Mouse (Mus musculus) hindbrain, embryonic 14.5 days (tissue): ENCODE measurements around the gene Crebbp. TPM values are rescaled to one million over a fixed set of nuclear protein-coding genes. Genes with fewer than 3 reads are reported as not detected.
A peak's percentile ranks its signal among the peaks of the same experiment; 100 is the strongest.

Experiments
- ATAC-seq: fragments of 200-750 bp; cut with Nextera tagmentation; 2 replicates; pipeline ENCODE4 v1.8.0; 2017; ENCODE audit warnings: moderate number of reproducible peaks, mild to moderate bottlenecking, moderate TSS enrichment, moderate library complexity; ENCODE audit not compliant: low FRiP score
- DNase-seq: peaks from one replicate; pipeline ENCODE4 v3.0.0-alpha.2; 2015; ENCODE audit warnings: low spot score
- H3K27ac ChIP-seq: fragments of 300-500 bp; sonication (generic); 2 replicates; pipeline ENCODE4 v1.5.1; 2014; ENCODE audit warnings: mild to moderate bottlenecking, moderate library complexity
- H3K27me3 ChIP-seq: fragments of 300-500 bp; sonication (generic); 2 replicates; pipeline ENCODE4 v1.6.1; 2014; ENCODE audit warnings: mild to moderate bottlenecking, low read length, mixed read lengths; ENCODE audit not compliant: control insufficient read depth, insufficient read depth
- H3K36me3 ChIP-seq: fragments of 300-500 bp; sonication (generic); replicated peaks from 2 replicates; pipeline ENCODE4 v1.6.1; 2014; ENCODE audit not compliant: control insufficient read depth, insufficient read depth
- H3K4me1 ChIP-seq: fragments of 300-500 bp; sonication (generic); replicated peaks from 2 replicates; pipeline ENCODE4 v1.6.1; 2014; ENCODE audit warnings: antibody characterized with exemption, low read length, mixed read lengths; ENCODE audit not compliant: control insufficient read depth, insufficient read depth
- H3K4me2 ChIP-seq: fragments of 300-500 bp; sonication (generic); replicated peaks from 2 replicates; pipeline ENCODE4 v1.6.1; 2014; ENCODE audit warnings: mild to moderate bottlenecking, moderate library complexity
- H3K4me3 ChIP-seq: fragments of 300-500 bp; sonication (generic); replicated peaks from 2 replicates; pipeline ENCODE4 v1.5.1; 2014; ENCODE audit warnings: mild to moderate bottlenecking, low read length
- H3K9ac ChIP-seq: fragments of 300-500 bp; sonication (generic); 2 replicates; pipeline ENCODE4 v1.6.1; 2014
- H3K9me3 ChIP-seq: fragments of 300-500 bp; sonication (generic); 2 replicates; pipeline ENCODE4 v1.6.1; 2016; ENCODE audit warnings: low read length; ENCODE audit not compliant: control insufficient read depth
- WGBS: fragments of 180-500 bp; shearing (Covaris S2); extraction: QIAGEN DNeasy Blood & Tissue Kit; methylation state at CpG from one replicate; pipeline ENCODE4 v1.1.7; 2014; 5-methylcytosine and 5-hydroxymethylcytosine counted together
- polyA plus RNA-seq: library from polyadenylated mRNA; unstranded; fragments of >200 nt; fragmentation: Nextera tagmentation; extraction: Ambion mirVana; gene quantifications from 2 replicates; pipeline ENCODE4 v1.2.1, GENCODE M21; 2014

Gene Crebbp
- polyA plus RNA-seq, 1 experiment from 2014 or later, result 45.7 TPM

GRCm38 (mm10) chr16:4212963-4213798 is 616 bp downstream of the Crebbp start:
- no peaks in the 10 kb centered on the region for H3K9me3 ChIP-seq
- ATAC-seq (peak; percentile 60), DNase-seq (peak; percentile 60)
- peak overlapping the region; percentile 85 for H3K4me3 ChIP-seq
- H3K4me1 ChIP-seq, result peaks cover 30% of the 10 kb centered on the region
- peak overlapping the region; percentile 96 for H3K9ac ChIP-seq
- H3K27ac ChIP-seq, result peak overlapping the region; percentile 99
- no peaks in the 10 kb centered on the region for H3K36me3 ChIP-seq
- under 1% methylated on average over 78 of the region's 128 CpGs for WGBS
- peak overlapping the region; percentile 94 for H3K4me2 ChIP-seq
- H3K27me3 ChIP-seq, result no peaks in the 10 kb centered on the region

GRCm38 (mm10) chr16:4212167-4212962 is 1.4 kb downstream of the Crebbp start:
- Histone ChIP-seq H3K27me3 (no peaks in the 10 kb centered on the region), H3K9ac (peak overlapping the region; percentile 96), H3K4me3 (peak overlapping the region; percentile 85), H3K4me1 (peaks cover 34% of the 10 kb centered on the region), H3K9me3 (no peaks in the 10 kb centered on the region), H3K4me2 (peak overlapping the region; percentile 94), H3K36me3 (0 out of 2 replicates have a peak, but pooled peaks cover 3% of the 10 kb centered on the region), H3K27ac (peak overlapping the region; percentile 99; the same call in 1 of the 2 replicates)
- DNase-seq, result no peak
- no peak for ATAC-seq
- 6% methylated on average over 23 of the region's 23 CpGs for WGBS

- ATAC-seq (no peak), DNase-seq (no peak)
- no peak overlapping the region for H3K9ac ChIP-seq
- H3K9me3 ChIP-seq, result no peaks in the 10 kb centered on the region
- H3K4me3 ChIP-seq, result no peak overlapping the region
- H3K27me3 ChIP-seq, result no peaks in the 10 kb centered on the region
- 0 out of 2 replicates have a peak, but pooled peaks cover 6% of the 10 kb centered on the region for H3K36me3 ChIP-seq
- peak overlapping the region; percentile 94 for H3K4me2 ChIP-seq
- 77% methylated on average over 1 of the region's 1 CpGs for WGBS
- peaks cover 35% of the 10 kb centered on the region for H3K4me1 ChIP-seq
- no peak overlapping the region for H3K27ac ChIP-seq
Observed at GRCm38 (mm10) chr16:4210290-4210689, 3.5 kb downstream of the Crebbp start.

DNA sequence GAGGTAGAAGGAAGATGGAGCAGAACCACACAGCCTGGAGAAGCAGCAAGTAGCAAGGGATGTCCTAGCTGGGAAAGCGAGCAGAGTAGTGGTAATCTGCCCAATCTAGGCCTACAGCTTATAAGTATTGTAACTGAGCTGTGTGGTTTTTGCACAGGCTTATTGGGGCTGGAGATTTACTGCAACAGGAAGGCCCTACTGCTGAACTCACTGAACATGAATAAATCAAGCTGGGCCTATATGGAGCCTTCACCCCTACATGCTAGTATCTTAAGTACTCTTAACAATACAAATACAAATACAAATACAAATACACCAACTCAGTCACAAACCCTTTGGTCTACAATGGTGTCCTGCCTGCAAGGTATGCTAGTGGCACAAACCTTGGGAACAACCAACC is 10.2 kb downstream of the Crebbp start:
- Histone ChIP-seq H3K4me3 (no peak overlapping the region), H3K9ac (no peak overlapping the region), H3K36me3 (0 out of 2 replicates have a peak, but pooled peaks cover 6% of the 10 kb centered on the region), H3K9me3 (no peaks in the 10 kb centered on the region), H3K4me1 (peaks cover 6% of the 10 kb centered on the region; the same call in 1 of the 2 replicates), H3K27ac (no peak overlapping the region), H3K27me3 (no peaks in the 10 kb centered on the region), H3K4me2 (no peak overlapping the region)
- ATAC-seq (no peak), DNase-seq (no peak)
- 95% methylated on average over 1 of the region's 1 CpGs for WGBS

DNA sequence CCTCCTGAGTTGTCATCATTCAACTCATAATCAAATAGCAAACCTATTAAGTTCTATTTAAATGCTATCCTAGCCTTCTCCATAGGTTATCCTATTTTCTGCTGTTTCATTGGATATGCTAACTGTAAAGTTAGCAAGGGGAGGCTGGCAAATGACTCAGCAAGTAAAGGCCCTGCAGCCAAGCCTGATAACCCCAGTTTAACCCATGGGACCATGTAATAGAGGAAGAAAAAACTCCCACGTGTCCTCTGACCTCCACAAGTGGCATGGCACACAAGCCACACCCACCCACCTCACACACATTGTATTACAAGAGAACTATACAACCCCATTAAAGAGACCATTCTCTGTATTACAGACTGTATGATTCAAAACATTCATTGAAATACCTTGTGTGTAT is 13.8 kb downstream of the Crebbp start:
- ATAC-seq, result no peak
- WGBS, result 48% methylated on average over 1 of the region's 1 CpGs
- no peak for DNase-seq

DNA sequence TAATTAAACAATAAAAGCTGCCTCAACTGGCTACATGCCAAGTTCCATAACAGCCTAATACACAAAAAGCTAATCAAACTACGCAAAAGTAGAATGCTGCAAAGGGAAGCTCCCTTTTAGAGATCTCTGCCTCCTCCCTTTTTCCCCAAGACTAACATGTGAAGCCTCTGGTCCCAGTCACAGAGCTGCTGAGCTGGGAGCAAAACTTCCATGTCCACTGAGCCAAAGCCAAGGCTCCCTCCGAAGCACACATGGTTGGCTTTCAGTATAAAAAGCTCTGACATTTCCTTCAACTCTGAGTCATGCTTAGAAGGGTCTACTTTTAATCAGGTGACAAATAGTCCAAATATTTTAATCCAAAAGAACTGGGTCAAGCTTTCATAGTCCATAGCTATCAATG is 14.2 kb downstream of the Crebbp start:
- 57% methylated on average over 2 of the region's 2 CpGs for WGBS
- Histone ChIP-seq H3K4me2 (no peak overlapping the region), H3K9me3 (no peaks in the 10 kb centered on the region), H3K4me3 (no peak overlapping the region), H3K27ac (no peak overlapping the region), H3K36me3 (no peaks in the 10 kb centered on the region), H3K27me3 (no peaks in the 10 kb centered on the region), H3K4me1 (no peaks in the 10 kb centered on the region), H3K9ac (no peak overlapping the region)
- ATAC-seq, result no peak
- DNase-seq, result no peak

More for the DNA sequence above, 13.8 kb downstream of the Crebbp start:
- H3K36me3 ChIP-seq, result no peaks in the 10 kb centered on the region
- no peak overlapping the region for H3K4me3 ChIP-seq
- no peaks in the 10 kb centered on the region for H3K9me3 ChIP-seq
- H3K4me1 ChIP-seq, result no peaks in the 10 kb centered on the region
- no peak overlapping the region for H3K9ac ChIP-seq
- H3K27ac ChIP-seq, result no peak overlapping the region
- H3K4me2 ChIP-seq, result no peak overlapping the region
- H3K27me3 ChIP-seq, result no peaks in the 10 kb centered on the region

DNA sequence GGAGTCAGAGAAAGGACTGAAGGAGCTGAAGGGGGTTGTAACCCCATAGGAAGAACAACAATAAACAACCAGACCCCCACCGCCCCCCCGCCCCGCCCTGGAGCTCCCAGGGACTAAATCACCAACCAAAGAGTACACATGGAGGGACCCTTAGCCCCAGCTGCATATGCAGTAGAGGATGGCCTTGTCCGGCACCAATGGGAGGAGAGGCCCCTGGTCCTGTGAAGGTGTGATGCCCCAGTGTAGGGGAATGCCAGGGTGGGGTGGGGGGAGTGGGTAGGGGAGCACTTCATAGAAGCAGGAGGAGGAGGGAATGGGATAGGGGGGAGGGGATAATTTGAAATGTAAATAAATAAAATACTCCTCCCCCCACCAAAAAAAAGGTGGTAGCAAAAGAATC is 15.8 kb downstream of the Crebbp start:
- 93% methylated on average over 4 of the region's 4 CpGs for WGBS
- DNase-seq, result no peak
- Histone ChIP-seq H3K9me3 (no peaks in the 10 kb centered on the region), H3K9ac (no peak overlapping the region), H3K36me3 (no peaks in the 10 kb centered on the region), H3K4me2 (no peak overlapping the region), H3K27me3 (no peaks in the 10 kb centered on the region), H3K4me1 (no peaks in the 10 kb centered on the region), H3K4me3 (no peak overlapping the region), H3K27ac (no peak overlapping the region)
- no peak for ATAC-seq

DNA sequence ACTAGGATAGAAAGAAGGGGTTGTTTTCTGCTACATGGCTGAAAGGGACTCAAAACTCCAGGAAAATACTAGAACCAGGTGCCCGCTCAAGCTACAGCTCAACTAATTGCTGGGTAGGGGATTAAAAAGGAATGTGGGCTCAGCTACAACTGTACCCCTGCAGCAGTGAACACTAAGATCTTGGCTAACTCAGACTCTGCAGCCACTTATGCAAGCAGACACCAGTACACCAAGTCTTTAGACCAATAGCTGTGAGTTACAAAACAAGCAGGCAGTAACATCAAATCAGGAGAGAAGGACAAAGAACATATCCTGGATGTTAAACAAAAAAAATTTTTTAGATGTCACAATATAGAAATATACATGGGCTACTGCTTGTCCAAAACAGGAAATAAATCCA is 23.6 kb downstream of the Crebbp start:
- 90% methylated on average over 1 of the region's 1 CpGs for WGBS
- DNase-seq (no peak), ATAC-seq (no peak)
- H3K4me2 ChIP-seq, result no peak overlapping the region
- H3K9me3 ChIP-seq, result no peaks in the 10 kb centered on the region
- H3K36me3 ChIP-seq, result no peaks in the 10 kb centered on the region
- H3K9ac ChIP-seq, result no peak overlapping the region
- H3K27ac ChIP-seq, result no peak overlapping the region
- H3K27me3 ChIP-seq, result no peaks in the 10 kb centered on the region
- no peak overlapping the region for H3K4me3 ChIP-seq
- no peaks in the 10 kb centered on the region for H3K4me1 ChIP-seq

DNA sequence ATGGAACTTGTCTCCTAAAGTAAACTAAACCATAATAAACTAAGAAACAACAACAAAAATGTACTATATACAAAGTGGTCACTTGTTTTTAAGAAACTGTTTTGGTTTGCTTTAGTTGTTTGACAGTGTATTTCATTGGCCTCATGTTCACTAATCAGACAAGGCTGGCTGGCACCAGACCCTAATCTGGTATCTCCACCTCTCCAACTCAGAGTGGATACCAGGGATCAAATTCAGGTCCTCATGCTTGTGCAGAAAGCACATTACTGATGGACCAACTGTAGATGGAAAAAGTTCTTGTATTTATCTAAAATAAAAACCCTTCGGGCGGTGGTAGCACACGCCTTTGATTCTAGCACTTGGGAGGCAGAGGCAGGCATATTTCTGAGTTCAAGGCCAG is 38.7 kb downstream of the Crebbp start:
- Histone ChIP-seq H3K4me3 (no peak overlapping the region), H3K36me3 (peaks cover 31% of the 10 kb centered on the region), H3K27me3 (no peaks in the 10 kb centered on the region), H3K27ac (no peak overlapping the region), H3K9ac (no peak overlapping the region), H3K4me1 (no peaks in the 10 kb centered on the region), H3K9me3 (0 out of 2 replicates have a peak, but pooled peaks cover 4% of the 10 kb centered on the region), H3K4me2 (no peak overlapping the region)
- no peak for ATAC-seq
- WGBS, result 98% methylated on average over 3 of the region's 3 CpGs
- DNase-seq, result no peak
